Mouse (Mus musculus) right cerebral cortex, postnatal 10 days (tissue): ENCODE measurements around the gene Ubxn1.
A peak's percentile ranks its signal among the peaks of the same experiment; 100 is the strongest.

Source experiments
- DNase-seq, 2 experiments: peaks; one replicate each; pipeline ENCODE4 v3.0.0; 2021; ENCODE audit warnings: low spot score in 2 of 2

Ubxn1 gene

DNA sequence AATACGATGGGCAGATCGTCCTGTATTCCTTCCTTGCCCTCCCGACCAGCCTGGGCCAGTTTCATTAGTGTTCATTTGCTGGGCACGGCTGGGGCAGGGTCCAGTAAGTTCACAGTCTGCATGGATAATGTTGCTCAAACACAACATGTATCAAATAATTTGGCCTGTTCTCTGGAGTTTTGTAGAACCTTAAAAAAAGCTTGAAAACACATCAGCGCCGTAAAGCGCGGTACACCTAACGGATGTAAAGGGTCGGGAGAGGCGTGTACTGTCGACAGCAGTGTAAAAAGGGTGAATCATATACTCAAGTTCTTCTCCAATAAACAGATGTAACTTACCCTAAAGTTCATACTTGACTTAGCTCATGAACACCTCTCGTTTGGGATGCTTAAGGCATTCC, 27.3 kb downstream of the Ubxn1 start:
- DNase-seq, result no peak

DNA sequence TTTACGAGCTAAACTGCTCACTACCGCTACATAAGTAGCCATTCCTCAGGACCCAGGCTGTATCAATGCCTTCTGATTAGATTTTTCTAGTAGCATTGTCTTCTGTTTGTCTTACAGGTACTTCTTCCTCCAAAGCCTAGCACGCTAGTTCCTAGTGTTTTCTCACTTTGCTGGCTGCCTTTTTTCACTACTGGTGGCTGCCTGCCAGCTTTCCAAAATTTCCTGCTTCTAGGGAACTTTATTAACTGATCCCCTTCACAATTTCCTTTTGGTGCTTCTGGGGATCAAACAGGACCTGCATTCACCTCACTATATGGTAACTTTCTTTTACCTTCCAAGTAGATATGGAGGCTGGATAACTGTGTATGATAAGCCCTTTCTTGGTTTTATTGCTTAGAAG, 27.8 kb downstream of the Ubxn1 start:
- DNase-seq, result no peak

DNA sequence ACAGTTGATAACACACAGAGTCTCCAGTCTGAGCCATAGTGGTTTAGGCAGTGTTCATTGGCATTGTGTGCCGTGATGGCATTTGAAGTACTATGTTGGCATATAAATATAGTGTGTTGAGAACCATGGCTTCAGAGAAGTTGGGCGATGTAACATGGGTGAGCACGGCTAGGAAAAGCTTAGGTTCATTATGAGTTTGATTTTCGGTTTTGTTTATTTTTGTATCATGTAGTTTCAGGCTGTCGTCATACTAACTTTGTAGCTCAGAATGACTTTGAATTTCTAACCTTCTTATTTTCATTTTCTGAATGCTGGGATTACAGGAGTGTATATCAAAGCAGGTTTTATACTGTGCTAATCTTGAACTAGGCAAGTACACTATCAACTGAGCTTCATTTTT, 32.1 kb downstream of the Ubxn1 start:
- DNase-seq, result no peak

DNA sequence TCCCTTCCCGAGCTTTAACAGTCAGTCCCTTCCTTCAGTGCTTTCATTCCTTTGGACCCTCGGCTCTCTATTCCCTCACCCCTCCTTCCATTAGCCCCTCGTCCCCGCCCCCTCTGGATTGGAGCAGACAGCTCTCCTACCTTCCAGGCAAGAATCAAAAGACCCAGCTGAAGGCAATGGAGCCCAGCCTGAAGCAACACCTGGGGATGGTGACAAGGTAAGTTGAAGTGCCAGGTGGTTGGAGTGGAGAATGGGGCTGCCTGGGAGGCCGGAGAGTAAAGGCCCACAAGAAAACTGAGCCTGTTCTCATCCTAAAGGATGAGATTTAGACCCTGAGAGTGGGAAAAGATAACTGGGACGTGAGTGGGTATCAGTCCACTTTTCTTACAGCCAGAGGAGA, 37.2 kb downstream of the Ubxn1 start:
- DNase-seq, result no peak

DNA sequence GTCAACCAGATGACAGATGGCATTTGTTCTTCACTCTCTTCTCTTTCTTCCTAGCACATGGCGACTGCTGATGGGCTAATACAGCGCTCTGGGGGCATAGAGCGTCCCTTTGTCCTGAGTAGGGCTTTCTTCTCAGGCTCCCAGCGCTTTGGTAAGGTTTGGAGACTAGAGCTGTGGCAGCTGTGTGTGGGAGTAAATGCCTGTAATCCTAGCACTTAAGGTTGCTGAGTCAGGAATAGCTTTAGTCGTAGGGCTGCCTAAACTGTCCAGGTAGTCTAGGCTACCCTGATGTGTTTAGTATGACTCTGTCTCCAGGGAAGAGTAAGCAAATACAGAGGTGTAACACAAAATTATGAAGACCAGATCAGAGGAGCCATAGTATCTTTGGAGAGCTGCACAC, 40.5 kb downstream of the Ubxn1 start:
- DNase-seq, result no peak

DNA sequence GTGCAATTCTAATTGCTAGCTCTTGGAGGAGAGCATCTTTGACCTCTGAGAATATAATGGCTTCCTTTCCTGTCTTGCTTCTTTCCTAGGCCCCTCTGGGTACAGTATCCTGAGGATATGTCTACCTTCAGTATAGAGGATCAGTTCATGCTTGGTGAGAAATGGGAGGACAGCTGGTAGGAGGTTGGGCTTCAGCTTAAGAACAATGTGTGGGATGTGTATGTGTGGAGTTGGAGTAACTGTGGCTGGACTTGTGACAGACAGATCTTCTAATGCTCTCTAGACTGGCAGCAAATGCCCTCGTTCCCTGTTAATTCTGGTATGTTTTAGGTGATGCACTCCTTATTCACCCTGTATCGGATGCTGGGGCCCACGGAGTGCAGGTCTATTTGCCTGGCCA, 42.9 kb downstream of the Ubxn1 start:
- no peak for DNase-seq

DNA sequence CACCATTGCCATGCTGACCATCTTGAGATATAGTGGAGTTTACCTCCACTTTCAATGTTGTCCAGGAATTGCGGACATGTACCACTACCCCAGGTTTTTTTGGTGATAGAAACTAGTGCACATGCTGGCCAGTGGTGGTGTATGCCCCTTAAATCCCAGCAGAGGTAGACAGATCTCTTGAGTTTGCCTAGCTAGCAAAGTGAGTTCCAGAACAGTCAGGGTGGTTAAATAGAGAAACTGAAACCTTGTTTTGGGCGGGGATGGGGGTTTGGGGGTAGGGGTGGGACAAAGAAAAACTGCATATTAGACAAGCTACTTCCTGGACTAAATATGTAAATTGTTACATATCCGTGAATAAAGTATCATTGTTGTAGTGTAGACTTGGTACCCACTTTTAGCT, 47.7 kb downstream of the Ubxn1 start:
- no peak for DNase-seq

DNA sequence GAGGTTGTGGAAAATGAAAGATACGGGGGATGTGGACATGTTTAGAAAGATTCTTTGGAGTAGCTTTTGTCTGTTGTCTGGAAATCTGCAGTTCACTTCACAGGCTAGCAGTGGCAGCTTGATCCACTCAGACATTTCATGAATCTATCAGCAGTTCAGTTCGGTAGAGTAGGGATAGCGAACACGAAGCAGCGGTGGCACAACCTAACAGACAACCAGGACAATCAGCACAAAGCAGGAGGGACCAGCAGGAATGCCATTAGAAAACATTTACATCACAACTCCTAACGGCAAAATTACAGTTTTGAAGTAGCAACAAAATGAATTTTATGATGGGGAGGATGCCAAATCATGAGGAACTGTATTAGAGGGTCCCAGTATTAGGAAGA, 48.4 kb downstream of the Ubxn1 start:
- DNase-seq, result no peak

DNA sequence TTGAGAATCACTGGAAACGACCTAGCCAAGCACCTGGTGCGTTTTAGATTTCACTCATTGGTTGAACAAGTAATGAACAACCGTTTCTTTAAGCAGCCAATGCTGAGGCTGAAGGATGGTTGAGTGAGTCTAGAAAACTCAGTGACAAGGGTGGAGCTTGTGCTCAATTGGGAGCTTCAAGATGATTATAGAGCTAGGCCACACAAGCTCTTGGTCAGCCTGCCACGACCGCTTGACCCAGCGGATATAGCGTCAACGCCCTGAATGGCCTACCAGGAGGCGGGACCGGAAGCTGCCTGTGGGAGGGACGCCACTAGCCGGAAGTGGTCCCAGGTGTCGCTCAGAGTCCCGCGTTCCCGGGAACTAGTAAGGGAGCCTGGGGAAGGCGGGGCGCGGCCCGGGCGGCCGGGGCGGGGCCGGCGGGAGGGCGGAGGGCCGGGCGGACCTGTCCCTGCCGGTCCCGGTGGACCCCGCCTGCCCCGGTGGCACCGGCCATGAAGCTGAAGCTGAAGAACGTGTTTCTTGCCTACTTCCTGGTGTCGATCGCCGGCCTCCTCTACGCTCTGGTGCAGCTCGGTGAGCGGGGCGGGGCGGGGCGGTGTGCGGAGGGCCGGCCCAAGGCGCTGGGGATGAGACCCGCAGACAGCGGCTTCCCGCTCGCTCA, 48.9 kb downstream of the Ubxn1 start, which contains the start of gene B3gat3:
Gene B3gat3 (plus strand): TSS at position 302 of the 664 bp plus-strand sequence.
- peak; percentile 95 to 96 for DNase-seq

DNA sequence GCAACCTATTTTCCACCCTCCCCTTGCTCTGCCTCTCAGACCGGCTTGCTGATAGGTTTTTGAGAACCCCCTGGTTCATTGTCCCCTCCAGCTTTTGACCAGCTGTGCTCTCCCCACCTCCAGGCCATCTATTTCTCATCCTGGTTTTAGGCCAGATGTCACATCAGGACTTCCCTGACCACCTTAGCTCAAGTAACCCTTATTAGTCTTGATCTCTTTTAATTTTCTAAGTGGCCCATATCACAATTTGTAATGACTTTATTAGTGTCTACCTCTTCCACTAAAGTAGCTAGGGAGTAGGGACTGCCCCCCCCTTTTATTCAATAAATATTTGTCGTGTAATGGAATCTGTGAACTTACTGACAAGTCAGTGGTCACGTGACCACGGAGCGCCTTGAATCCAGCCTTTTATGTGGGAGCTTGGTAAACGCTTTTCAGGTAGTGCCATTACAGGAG, 49.6 kb downstream of the Ubxn1 start:
- DNase-seq, result no peak

DNA sequence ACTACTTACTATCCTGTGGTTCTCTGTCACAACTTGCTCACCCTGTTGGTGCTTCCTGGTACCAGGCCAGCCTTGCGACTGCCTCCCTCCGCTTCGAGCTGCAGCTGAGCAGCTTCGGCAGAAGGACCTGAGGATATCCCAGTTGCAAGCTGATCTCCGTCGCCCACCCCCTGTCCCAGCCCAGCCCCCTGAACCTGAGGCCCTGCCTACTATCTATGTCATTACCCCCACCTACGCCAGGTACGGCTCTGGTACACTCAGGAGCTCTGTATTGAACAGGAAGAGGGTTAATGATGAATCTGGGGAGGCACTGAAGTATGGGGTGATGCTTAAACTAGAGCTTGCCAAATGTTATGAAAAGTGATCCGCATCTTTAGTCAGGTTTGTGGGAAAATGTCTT, 50.4 kb downstream of the Ubxn1 start:
- no peak for DNase-seq
